Mouse (Mus musculus): ENCODE data around the gene Gm17535. TPM values are rescaled to one million over a fixed set of nuclear protein-coding genes. Genes with fewer than 3 reads are reported as not detected.
"Not testable (repeated sequence)": the region's sequence is repeated elsewhere in the genome, so short reads cannot be mapped to it uniquely, and the experiment has no call there.

The Gm17535 gene
- polyA plus RNA-seq, 1 experiment: not detected

- not testable (repeated sequence) for H3K79me2 ChIP-seq (ENCODE audit: control insufficient read depth, insufficient read depth); H3K4me3 ChIP-seq (ENCODE audit: insufficient read depth, poor library complexity, severe bottlenecking); H3K27me3 ChIP-seq (ENCODE audit: control insufficient read depth, insufficient read depth, insufficient read length); H3K36me3 ChIP-seq (ENCODE audit: control insufficient read depth, insufficient read depth); H3K79me3 ChIP-seq (ENCODE audit: low read depth); H3ac ChIP-seq (ENCODE audit: control insufficient read depth, insufficient read length, low read depth)
Observed at GRCm38 (mm10) chr9:3026741-3027140, 7.7 kb upstream of the Gm17535 start.

GRCm38 (mm10) chr9:3027200-3027599 is 7.2 kb upstream of the Gm17535 start:
- not testable (repeated sequence) for H3ac ChIP-seq (ENCODE audit: control insufficient read depth, insufficient read length, low read depth); H3K36me3 ChIP-seq (ENCODE audit: control insufficient read depth, insufficient read depth); H3K79me3 ChIP-seq (ENCODE audit: low read depth); H3K27me3 ChIP-seq (ENCODE audit: control insufficient read depth, insufficient read depth, insufficient read length); H3K4me3 ChIP-seq (ENCODE audit: insufficient read depth, poor library complexity, severe bottlenecking); H3K79me2 ChIP-seq (ENCODE audit: control insufficient read depth, insufficient read depth)

- H3K79me2 ChIP-seq (ENCODE audit: control insufficient read depth, insufficient read depth); H3ac ChIP-seq (ENCODE audit: control insufficient read depth, insufficient read length, low read depth); H3K79me3 ChIP-seq (ENCODE audit: low read depth); H3K4me3 ChIP-seq (ENCODE audit: insufficient read depth, poor library complexity, severe bottlenecking); H3K36me3 ChIP-seq (ENCODE audit: control insufficient read depth, insufficient read depth); H3K27me3 ChIP-seq (ENCODE audit: control insufficient read depth, insufficient read depth, insufficient read length): not testable (repeated sequence)
Observed at GRCm38 (mm10) chr9:3029276-3030000, 5.0 kb upstream of the Gm17535 start.

GRCm38 (mm10) chr9:3030677-3031318 is 3.6 kb upstream of the Gm17535 start:
- not testable (repeated sequence) for H3K4me3 ChIP-seq (ENCODE audit: insufficient read depth, poor library complexity, severe bottlenecking); H3K27me3 ChIP-seq (ENCODE audit: control insufficient read depth, insufficient read depth, insufficient read length); H3K36me3 ChIP-seq (ENCODE audit: control insufficient read depth, insufficient read depth); H3K79me2 ChIP-seq (ENCODE audit: control insufficient read depth, insufficient read depth); H3ac ChIP-seq (ENCODE audit: control insufficient read depth, insufficient read length, low read depth); H3K79me3 ChIP-seq (ENCODE audit: low read depth)

GRCm38 (mm10) chr9:3036577-3036976 is 2.2 kb downstream of the Gm17535 start, which contains the start of gene Gm10715:
Gene Gm10715 (plus strand): TSS chr9:3036877.
- not testable (repeated sequence) for H3K79me2 ChIP-seq (ENCODE audit: control insufficient read depth, insufficient read depth); H3K4me3 ChIP-seq (ENCODE audit: insufficient read depth, poor library complexity, severe bottlenecking); H3K79me3 ChIP-seq (ENCODE audit: low read depth); H3ac ChIP-seq (ENCODE audit: control insufficient read depth, insufficient read length, low read depth); H3K36me3 ChIP-seq (ENCODE audit: control insufficient read depth, insufficient read depth); H3K27me3 ChIP-seq (ENCODE audit: control insufficient read depth, insufficient read depth, insufficient read length)

GRCm38 (mm10) chr9:3038161-3038560 is 3.8 kb downstream of the Gm17535 start:
- H3ac ChIP-seq (ENCODE audit: control insufficient read depth, insufficient read length, low read depth); H3K27me3 ChIP-seq (ENCODE audit: control insufficient read depth, insufficient read depth, insufficient read length); H3K79me2 ChIP-seq (ENCODE audit: control insufficient read depth, insufficient read depth); H3K36me3 ChIP-seq (ENCODE audit: control insufficient read depth, insufficient read depth); H3K4me3 ChIP-seq (ENCODE audit: insufficient read depth, poor library complexity, severe bottlenecking); H3K79me3 ChIP-seq (ENCODE audit: low read depth): not testable (repeated sequence)

Small RNAs within 50 kb of the gene (microRNA-seq; reads per million reads assigned to microRNA genes)
- gene Mir101c (ENCODE audit: borderline microRNAs expressed): not detected

Other genes starting within 250 kb of the Gm17535 start
- gene Gm10722, start 33.7 kb upstream of the Gm17535 start, polyA plus RNA-seq (2012; fragmentation: generic; extraction: Trizol): not detected
- not detected for gene Gm11168, start 31.3 kb upstream of the Gm17535 start, polyA plus RNA-seq (2012; fragmentation: generic; extraction: Trizol)
- not detected for gene Gm10721, start 21.5 kb upstream of the Gm17535 start, polyA plus RNA-seq (2012; fragmentation: generic; extraction: Trizol)
- gene Gm10720, start 18.9 kb upstream of the Gm17535 start, polyA plus RNA-seq (2012; fragmentation: generic; extraction: Trizol): not detected
- not detected for gene Gm10719, start 17.2 kb upstream of the Gm17535 start, polyA plus RNA-seq (2012; fragmentation: generic; extraction: Trizol)
- gene Gm10718, start 11.1 kb upstream of the Gm17535 start, polyA plus RNA-seq (2012; fragmentation: generic; extraction: Trizol): not detected
- not detected for gene Gm10717, start 9.2 kb upstream of the Gm17535 start, polyA plus RNA-seq (2012; fragmentation: generic; extraction: Trizol)
- gene Gm10715, start 2.3 kb downstream of the Gm17535 start, polyA plus RNA-seq (2012; fragmentation: generic; extraction: Trizol): not detected